Mouse (Mus musculus) myocyte (in vitro differentiated cells): ENCODE data around the gene Ubald2. TPM values are rescaled to one million over a fixed set of nuclear protein-coding genes. Genes with fewer than 3 reads are reported as not detected.
"Not testable (repeated sequence)": the region's sequence is repeated elsewhere in the genome, so short reads cannot be mapped to it uniquely, and the experiment has no call there.

Experiments
- H3K27me3 ChIP-seq: one replicate; pipeline ENCODE4 v1.6.1; 2011; ENCODE audit not compliant: control insufficient read depth, insufficient read depth, insufficient read length
- H3K36me3 ChIP-seq: one replicate; pipeline ENCODE4 v1.6.1; 2011; ENCODE audit not compliant: control insufficient read depth, insufficient read depth
- H3K4me2 ChIP-seq: one replicate; pipeline ENCODE4 v1.6.1; 2011; ENCODE audit warnings: low read depth, control low read depth
- H3K4me3 ChIP-seq: one replicate; pipeline ENCODE4 v1.5.1; 2011; ENCODE audit warnings: mild to moderate bottlenecking, control low read depth, moderate library complexity
- H3K79me2 ChIP-seq: one replicate; pipeline ENCODE4 v1.6.1; 2011; ENCODE audit not compliant: control insufficient read depth, insufficient read depth
- H3ac ChIP-seq: one replicate; pipeline ENCODE4 v1.6.1; 2011; ENCODE audit not compliant: control insufficient read depth, insufficient read length
- CEBPB ChIP-seq: IDR thresholded peaks from 2 replicates; pipeline ENCODE4 v1.6.1; 2011; ENCODE audit warnings: mild to moderate bottlenecking, moderate library complexity; ENCODE audit not compliant: poor library complexity, insufficient read depth, severe bottlenecking
- E2F4 ChIP-seq: IDR thresholded peaks from one replicate; pipeline ENCODE4 v1.6.1; 2011; ENCODE audit warnings: mild to moderate bottlenecking, control low read depth, moderate library complexity; ENCODE audit not compliant: insufficient read depth
- MAX ChIP-seq: IDR thresholded peaks from one replicate; pipeline ENCODE4 v1.6.1; 2011; ENCODE audit warnings: low read depth, mild to moderate bottlenecking, control low read depth
- MYOD1 ChIP-seq, 3 experiments: IDR thresholded peaks; one replicate each; pipeline ENCODE4 v1.6.1; 2011; ENCODE audit warnings: control low read depth in 2 of 3, low read depth in 2 of 3, mild to moderate bottlenecking in 2 of 3, moderate library complexity in 1 of 3; ENCODE audit not compliant: insufficient read length in 2 of 3, control insufficient read depth in 1 of 3
- MYOG ChIP-seq, 3 experiments: IDR thresholded peaks; one replicate each; pipeline ENCODE4 v1.6.1; 2011; ENCODE audit warnings: control low read depth in 2 of 3, low read depth in 2 of 3, mild to moderate bottlenecking in 2 of 3; ENCODE audit not compliant: insufficient read length in 2 of 3, control insufficient read depth in 1 of 3, insufficient read depth in 1 of 3
- POLR2A ChIP-seq: IDR thresholded peaks from one replicate; pipeline ENCODE4 v1.6.1; 2011; ENCODE audit warnings: low read depth, mild to moderate bottlenecking, control low read depth, moderate library complexity; ENCODE audit not compliant: insufficient read length
- POLR2AphosphoS2 ChIP-seq: IDR thresholded peaks from one replicate; pipeline ENCODE4 v1.6.1; 2011; ENCODE audit warnings: low read depth, control low read depth; ENCODE audit not compliant: insufficient read length
- REST ChIP-seq: IDR thresholded peaks from one replicate; pipeline ENCODE4 v1.6.1; 2011; ENCODE audit warnings: mild to moderate bottlenecking, control low read depth, moderate library complexity; ENCODE audit not compliant: insufficient read depth, insufficient read length
- SRF ChIP-seq: IDR thresholded peaks from one replicate; pipeline ENCODE4 v1.6.1; 2011; ENCODE audit warnings: low read depth; ENCODE audit not compliant: control insufficient read depth, insufficient read length
- TCF12 ChIP-seq: IDR thresholded peaks from one replicate; pipeline ENCODE4 v1.6.1; 2011; ENCODE audit warnings: mild to moderate bottlenecking, control low read depth; ENCODE audit not compliant: poor library complexity, insufficient read depth, severe bottlenecking
- TCF3 ChIP-seq: IDR thresholded peaks from one replicate; pipeline ENCODE4 v1.6.1; 2011; ENCODE audit warnings: low read depth, control low read depth; ENCODE audit not compliant: insufficient read length
- USF1 ChIP-seq: IDR thresholded peaks from one replicate; pipeline ENCODE4 v1.6.1; 2011; ENCODE audit warnings: low read depth, mild to moderate bottlenecking, control low read depth, moderate library complexity
- polyA plus RNA-seq: library from polyadenylated mRNA; unstranded; fragments of >200 nt; fragmentation: generic; extraction: Trizol; gene quantifications from one replicate; pipeline ENCODE4 v1.2.1, GENCODE M21; 2012; ENCODE audit warnings: missing spikeins

Gene Ubald2
- polyA plus RNA-seq, 1 experiment = 120 TPM

DNA sequence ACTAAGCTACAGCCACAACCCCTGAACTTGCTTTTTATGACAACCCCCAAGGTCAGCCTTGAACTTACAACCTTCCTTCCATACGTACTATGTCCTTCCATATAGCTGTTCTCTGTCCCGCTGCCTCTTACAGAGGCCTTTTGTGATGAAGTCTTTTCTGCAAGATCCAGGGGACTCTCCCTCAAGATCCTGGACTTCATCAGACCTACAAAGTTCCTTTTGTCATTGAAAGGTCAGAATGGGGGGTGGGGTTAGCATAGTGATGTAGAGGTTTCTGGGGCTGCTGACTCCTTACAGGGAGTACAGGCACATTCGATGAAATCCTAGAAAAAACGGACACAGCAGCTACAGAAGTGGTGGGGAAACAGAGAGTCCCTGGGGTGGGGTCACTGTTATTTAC, 25.9 kb downstream of the Ubald2 start:
- peaks cover 22% of the 10 kb centered on the region for H3K27me3 ChIP-seq
- H3K36me3 ChIP-seq = no peaks in the 10 kb centered on the region
- H3K4me2 ChIP-seq = no peak overlapping the region
- TF ChIP-seq SRF = no peak
- no peak for TF ChIP-seq E2F4
- TF ChIP-seq TCF12 = no peak
- no peak for TF ChIP-seq MAX
- TF ChIP-seq MYOG (IDR thresholded peaks at IDR 0.05; ENCODE audit: control insufficient read depth in 1 of 3, insufficient read depth in 1 of 3, insufficient read length in 2 of 3, low read depth in 2 of 3) = no peak
- no peak for TF ChIP-seq POLR2A
- no peak overlapping the region for H3ac ChIP-seq
- H3K4me3 ChIP-seq = no peak overlapping the region
- no peaks in the 10 kb centered on the region for H3K79me2 ChIP-seq

DNA sequence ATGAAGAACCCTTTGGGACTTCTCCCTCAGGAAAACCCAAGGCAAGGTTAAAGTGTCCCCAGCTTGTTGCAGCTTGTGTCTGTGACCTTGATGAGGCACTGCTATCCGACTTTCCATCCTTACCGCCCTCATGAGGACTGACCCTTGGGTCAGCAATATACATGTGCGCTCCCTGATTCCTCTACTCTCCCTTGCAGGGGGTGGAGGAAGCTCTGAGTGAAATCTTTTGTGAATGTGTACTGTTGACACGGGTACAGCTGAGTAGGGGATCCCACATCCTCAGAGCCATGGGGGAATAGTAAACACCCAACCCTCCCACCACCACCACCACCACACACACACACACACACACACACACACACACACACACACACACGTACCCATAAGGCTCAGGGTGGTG, 29.4 kb downstream of the Ubald2 start:
- Histone ChIP-seq H3K79me2 (no peaks in the 10 kb centered on the region), H3K4me2 (no peak overlapping the region), H3K36me3 (no peaks in the 10 kb centered on the region), H3K27me3 (peaks cover 6% of the 10 kb centered on the region), H3ac (no peak overlapping the region), H3K4me3 (no peak overlapping the region)
- TF ChIP-seq TCF12 (no peak), E2F4 (no peak), SRF (no peak), CEBPB (no peak), REST (no peak), POLR2AphosphoS2 (no peak), MYOD1 (IDR thresholded peaks at IDR 0.05; ENCODE audit: control insufficient read depth in 1 of 3, insufficient read length in 2 of 3, low read depth in 2 of 3) (no peak), TCF3 (no peak), POLR2A (no peak), MYOG (IDR thresholded peaks at IDR 0.05; ENCODE audit: control insufficient read depth in 1 of 3, insufficient read depth in 1 of 3, insufficient read length in 2 of 3, low read depth in 2 of 3) (no peak), MAX (no peak)

DNA sequence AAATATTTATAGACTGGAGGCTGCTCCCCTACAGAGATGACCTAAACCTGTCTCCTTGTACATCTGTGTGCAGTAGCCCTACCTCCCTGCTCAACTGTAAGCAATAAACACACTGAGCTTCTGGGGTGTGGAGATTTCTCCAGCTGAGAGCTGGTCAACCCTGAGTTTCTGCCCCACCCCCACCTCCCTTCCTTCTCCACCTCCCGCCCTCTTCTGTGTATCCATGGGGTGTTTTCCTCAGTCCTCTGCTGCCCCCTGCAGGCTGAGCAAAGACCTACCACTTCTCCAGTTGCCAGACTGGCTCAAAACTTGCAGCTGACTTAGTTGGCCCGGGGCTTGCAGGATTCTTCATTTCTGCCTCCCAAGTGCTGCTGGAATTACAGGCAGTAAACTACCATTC, 29.9 kb downstream of the Ubald2 start:
- H3K79me2 ChIP-seq = no peaks in the 10 kb centered on the region
- H3K27me3 ChIP-seq = peaks cover 1% of the 10 kb centered on the region
- H3K4me2 ChIP-seq = no peak overlapping the region
- H3ac ChIP-seq = no peak overlapping the region
- TF ChIP-seq CEBPB (no peak), MYOG (IDR thresholded peaks at IDR 0.05; ENCODE audit: control insufficient read depth in 1 of 3, insufficient read depth in 1 of 3, insufficient read length in 2 of 3, low read depth in 2 of 3) (no peak), MYOD1 (IDR thresholded peaks at IDR 0.05; ENCODE audit: control insufficient read depth in 1 of 3, insufficient read length in 2 of 3, low read depth in 2 of 3) (no peak), POLR2AphosphoS2 (no peak)
- no peak overlapping the region for H3K4me3 ChIP-seq
- H3K36me3 ChIP-seq = no peaks in the 10 kb centered on the region

DNA sequence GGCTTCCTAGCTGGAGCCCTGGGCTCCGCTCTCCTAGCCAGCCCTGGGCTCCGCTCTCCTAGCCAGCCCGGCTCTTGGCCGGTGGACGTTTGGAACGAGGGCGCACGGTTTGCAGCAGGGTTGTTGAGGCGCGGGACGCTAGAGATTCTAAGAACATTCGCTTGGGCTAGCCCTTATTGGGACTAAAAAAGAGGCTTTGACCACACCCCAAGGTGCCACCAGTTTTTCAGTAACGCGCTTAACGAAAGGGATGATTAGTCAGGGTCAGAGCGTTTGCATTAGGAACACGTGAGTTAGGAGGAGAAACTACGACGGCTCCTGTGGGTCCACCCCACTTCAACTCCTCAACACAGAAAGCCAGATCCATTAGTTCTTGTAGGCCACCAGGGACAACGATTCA, 32.2 kb downstream of the Ubald2 start, which contains the start of gene Qrich2:
Gene Qrich2 (minus strand): TSS at position 101 of the 400 bp plus-strand sequence.
- H3K4me2 ChIP-seq = no peak within 1 kb of the TSS
- H3K79me2 ChIP-seq = no peaks in the 10 kb centered on the region
- no peak within 1 kb of the TSS for H3ac ChIP-seq
- no peaks in the 10 kb centered on the region for H3K36me3 ChIP-seq
- H3K4me3 ChIP-seq = no peak within 1 kb of the TSS
- H3K27me3 ChIP-seq = no peaks in the 10 kb centered on the region
- TF ChIP-seq TCF12 = no peak
- no peak for TF ChIP-seq MAX
- TF ChIP-seq POLR2A = no peak
- no peak for TF ChIP-seq TCF3
- no peak for TF ChIP-seq REST
- no peak for TF ChIP-seq USF1
- no peak for TF ChIP-seq MYOD1 (IDR thresholded peaks at IDR 0.05; ENCODE audit: control insufficient read depth in 1 of 3, insufficient read length in 2 of 3, low read depth in 2 of 3)
- TF ChIP-seq POLR2AphosphoS2 = no peak
- TF ChIP-seq CEBPB = no peak
- TF ChIP-seq SRF = no peak
- no peak for TF ChIP-seq MYOG (IDR thresholded peaks at IDR 0.05; ENCODE audit: control insufficient read depth in 1 of 3, insufficient read depth in 1 of 3, insufficient read length in 2 of 3, low read depth in 2 of 3)
- no peak for TF ChIP-seq E2F4

DNA sequence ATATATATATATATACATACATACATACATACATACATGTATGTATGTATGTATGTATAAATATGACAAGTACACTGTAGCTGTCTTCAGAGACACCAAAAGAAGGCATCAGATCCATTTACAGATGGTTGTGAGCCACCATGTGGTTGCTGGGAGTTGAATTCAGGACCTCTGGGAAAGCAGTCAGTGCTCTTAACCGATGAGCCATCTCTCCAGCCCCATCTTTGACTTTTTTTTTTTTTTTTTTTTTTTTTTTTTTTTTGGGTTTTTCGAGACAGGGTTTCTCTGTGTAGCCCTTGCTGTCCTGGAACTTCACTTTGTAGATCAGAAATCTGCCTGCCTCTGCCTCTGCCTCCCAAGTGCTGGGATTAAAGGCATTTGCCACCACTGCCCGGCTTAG, 34.4 kb downstream of the Ubald2 start:
- not testable (repeated sequence) for H3K79me2 ChIP-seq, H3K27me3 ChIP-seq, H3K4me3 ChIP-seq, H3K4me2 ChIP-seq, H3ac ChIP-seq, H3K36me3 ChIP-seq

DNA sequence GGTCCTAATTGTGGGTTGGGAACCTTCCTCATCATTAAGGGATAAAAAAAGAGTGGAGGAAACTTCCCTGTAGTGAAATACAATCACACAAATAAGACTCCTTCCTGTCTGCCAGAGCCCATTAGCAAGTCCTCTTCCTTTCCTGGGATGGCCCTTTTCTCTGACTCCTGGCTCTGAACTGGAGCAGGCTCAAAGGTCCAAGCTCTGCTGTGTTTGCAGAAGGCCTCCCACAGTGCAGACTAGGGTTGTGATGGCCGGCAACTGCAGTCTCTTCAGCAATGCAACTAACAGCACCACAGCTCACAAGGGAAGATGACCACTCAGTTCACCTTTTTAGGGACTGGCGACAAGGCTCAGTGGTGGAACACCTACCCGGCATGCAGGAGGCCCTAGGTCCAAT, 36.4 kb downstream of the Ubald2 start:
- Histone ChIP-seq H3K36me3 (peaks cover 13% of the 10 kb centered on the region), H3ac (no peak overlapping the region), H3K79me2 (no peaks in the 10 kb centered on the region), H3K4me3 (no peak overlapping the region), H3K27me3 (no peaks in the 10 kb centered on the region), H3K4me2 (no peak overlapping the region)
- no peak for TF ChIP-seq MYOD1 (IDR thresholded peaks at IDR 0.05; ENCODE audit: control insufficient read depth in 1 of 3, insufficient read length in 2 of 3, low read depth in 2 of 3)
- TF ChIP-seq POLR2AphosphoS2 = no peak
- TF ChIP-seq TCF3 = no peak
- no peak for TF ChIP-seq POLR2A
- no peak for TF ChIP-seq REST
- TF ChIP-seq MYOG (IDR thresholded peaks at IDR 0.05; ENCODE audit: control insufficient read depth in 1 of 3, insufficient read depth in 1 of 3, insufficient read length in 2 of 3, low read depth in 2 of 3) = no peak
- TF ChIP-seq SRF = no peak
- TF ChIP-seq USF1 = no peak
- TF ChIP-seq MAX = no peak
- no peak for TF ChIP-seq TCF12
- TF ChIP-seq CEBPB = no peak
- TF ChIP-seq E2F4 = no peak
